Mouse (Mus musculus) liver, postnatal 0 days (tissue): ENCODE measurements around the gene Atp8b5. TPM values are rescaled to one million over a fixed set of nuclear protein-coding genes. Genes with fewer than 3 reads are reported as not detected.

Experiments used
- ATAC-seq: fragments of 200-750 bp; cut with Nextera tagmentation; 2 replicates; pipeline ENCODE4 v1.8.0; 2017; ENCODE audit warnings: mild to moderate bottlenecking, moderate library complexity
- DNase-seq: peaks from one replicate; pipeline ENCODE4 v3.0.0-alpha.2; 2016
- H3K27ac ChIP-seq: fragments of 300-500 bp; sonication (generic); 2 replicates; pipeline ENCODE4 v1.5.1; 2014; ENCODE audit warnings: antibody characterized with exemption, moderate library complexity, mild to moderate bottlenecking, low read depth
- H3K27me3 ChIP-seq: fragments of 300-500 bp; sonication (generic); 2 replicates; pipeline ENCODE4 v1.6.1; 2014; ENCODE audit warnings: low read length, control low read depth, mixed read lengths; ENCODE audit not compliant: insufficient read depth
- H3K36me3 ChIP-seq: fragments of 300-500 bp; sonication (generic); replicated peaks from 2 replicates; pipeline ENCODE4 v1.6.1; 2014; ENCODE audit warnings: mild to moderate bottlenecking, control low read depth, low read length, moderate library complexity, mixed read lengths; ENCODE audit not compliant: insufficient read depth
- H3K4me1 ChIP-seq: fragments of 300-500 bp; sonication (generic); 2 replicates; pipeline ENCODE4 v1.6.1; 2014; ENCODE audit warnings: antibody characterized with exemption, mild to moderate bottlenecking, control low read depth; ENCODE audit not compliant: insufficient read depth
- H3K4me2 ChIP-seq: fragments of 300-500 bp; sonication (generic); 2 replicates; pipeline ENCODE4 v1.6.1; 2014; ENCODE audit warnings: low read depth, mild to moderate bottlenecking, low read length, moderate library complexity, mixed read lengths
- H3K4me3 ChIP-seq: fragments of 300-500 bp; sonication (generic); 2 replicates; pipeline ENCODE4 v1.5.1; 2014; ENCODE audit warnings: low read depth, low read length
- H3K9ac ChIP-seq: fragments of 300-500 bp; sonication (generic); replicated peaks from 2 replicates; pipeline ENCODE4 v1.6.1; 2014; ENCODE audit warnings: mild to moderate bottlenecking, moderate library complexity
- H3K9me3 ChIP-seq: fragments of 300-500 bp; sonication (generic); 2 replicates; pipeline ENCODE4 v1.6.1; 2016; ENCODE audit warnings: mild to moderate bottlenecking, control low read depth, low read length, mixed read lengths
- CTCF ChIP-seq: sonication (generic); IDR thresholded peaks from 2 replicates; pipeline ENCODE4 v1.5.1; 2016; ENCODE audit warnings: antibody characterized with exemption, low read depth
- EP300 ChIP-seq: IDR thresholded peaks from 2 replicates; pipeline ENCODE4 v1.6.1; 2016; ENCODE audit warnings: antibody characterized with exemption, low read depth, mild to moderate bottlenecking
- WGBS: fragments of 180-500 bp; shearing (Covaris S2); extraction: QIAGEN DNeasy Blood & Tissue Kit; methylation state at CpG from one replicate; pipeline ENCODE4 v1.1.7; 2014; ENCODE audit not compliant: insufficient replicate concordance; 5-methylcytosine and 5-hydroxymethylcytosine counted together
- polyA plus RNA-seq: library from polyadenylated mRNA; unstranded; fragments of >200 nt; fragmentation: Nextera tagmentation; extraction: Ambion mirVana; gene quantifications from 2 replicates; pipeline ENCODE4 v1.2.1, GENCODE M21; 2015

Atp8b5 gene
- polyA plus RNA-seq, 1 experiment from 2014 or later, result 0.13 TPM

DNA sequence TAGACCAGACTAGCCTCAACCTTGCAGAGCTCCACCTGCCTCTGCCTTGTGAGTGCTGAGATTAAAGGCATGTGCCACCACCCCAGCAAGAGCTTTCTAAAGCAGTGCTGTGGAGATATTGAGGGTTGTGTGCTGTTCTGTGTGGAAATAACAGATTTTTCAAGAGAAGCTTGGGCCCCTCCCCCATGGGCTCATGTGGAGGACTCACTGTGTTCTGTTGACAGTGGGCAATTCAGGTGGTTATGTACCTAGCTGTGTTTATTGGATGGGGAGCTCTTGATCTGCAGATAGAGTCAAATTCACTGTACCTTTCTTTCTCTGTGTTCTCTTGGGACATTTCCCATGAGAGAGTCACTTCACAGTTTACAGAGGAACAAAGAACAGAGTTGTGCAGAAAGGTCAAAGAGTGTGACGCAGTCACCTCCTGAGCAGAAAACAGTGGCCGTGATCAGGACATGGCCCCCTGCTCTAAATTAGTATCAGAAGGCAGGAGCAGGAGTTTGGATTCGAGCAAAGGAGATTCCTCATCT, 124.6 kb downstream of the Atp8b5 start:
- ATAC-seq (peak; percentile 73), DNase-seq (peak; percentile 61)
- no peaks in the 10 kb centered on the region for H3K36me3 ChIP-seq
- H3K9ac ChIP-seq, result no peak overlapping the region
- peaks cover 33% of the 10 kb centered on the region for H3K4me1 ChIP-seq
- TF ChIP-seq CTCF (no peak), EP300 (no peak)
- H3K9me3 ChIP-seq, result no peaks in the 10 kb centered on the region
- no peak overlapping the region for H3K4me3 ChIP-seq
- no peaks in the 10 kb centered on the region for H3K27me3 ChIP-seq
- H3K27ac ChIP-seq, result peak overlapping the region; percentile 55
- WGBS, result 62% methylated on average over 3 of the region's 3 CpGs
- no peak overlapping the region for H3K4me2 ChIP-seq

DNA sequence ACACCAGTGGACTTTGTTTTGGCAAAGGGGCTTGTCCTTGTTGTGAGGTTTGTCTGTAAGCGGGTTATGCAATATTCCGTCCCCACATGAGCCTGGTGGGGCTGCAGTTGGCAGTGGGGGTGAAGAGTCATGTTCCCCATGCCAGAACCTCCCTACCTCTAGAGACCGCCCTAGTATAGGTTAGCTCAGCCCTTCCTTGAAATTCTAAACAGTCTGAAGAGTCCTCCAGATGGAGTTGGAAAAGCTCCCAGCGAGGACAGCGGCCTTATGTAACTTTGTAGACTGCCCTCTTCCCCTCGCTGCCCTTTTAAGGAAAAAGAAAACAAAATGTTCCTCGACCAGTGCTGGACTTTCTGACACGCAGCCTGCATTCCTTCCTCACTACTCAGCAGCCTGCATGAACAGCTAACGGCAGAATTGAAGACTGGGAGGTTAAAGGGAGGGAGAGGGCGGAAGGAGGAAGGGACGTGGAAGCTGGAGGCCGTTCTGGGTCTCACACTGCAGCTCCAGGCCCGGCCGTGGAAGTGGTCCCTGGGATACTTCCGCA, 127.5 kb downstream of the Atp8b5 start:
- Histone ChIP-seq H3K9ac (peak overlapping the region; percentile 6; the same call in 1 of the 2 replicates), H3K4me2 (0 out of 2 replicates have a peak overlapping the region, but pooled peaks have one; percentile 10)

DNA sequence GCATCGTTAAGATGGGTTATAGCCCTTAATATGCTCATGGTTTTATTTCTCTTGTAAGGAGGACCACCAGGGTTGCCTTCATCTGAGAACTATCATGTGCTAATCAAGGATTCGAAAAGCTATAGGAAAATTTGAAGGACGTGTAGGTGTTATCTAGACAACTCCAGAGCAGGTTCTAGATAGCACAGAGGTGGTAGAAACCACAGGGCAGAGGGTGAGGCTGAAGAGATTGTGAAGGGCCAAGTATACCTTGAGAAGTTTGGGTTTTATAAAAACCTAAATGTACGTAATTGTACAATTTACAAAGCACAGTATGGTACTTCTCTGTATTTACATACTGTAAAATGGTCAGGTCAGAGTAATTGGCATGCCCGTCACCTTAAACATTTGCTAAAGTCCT, 128.2 kb downstream of the Atp8b5 start:
- H3K4me2 ChIP-seq, result 0 out of 2 replicates have a peak overlapping the region, but pooled peaks have one; percentile 10
- WGBS, result 55% methylated on average over 5 of the region's 5 CpGs
- no peak for TF ChIP-seq EP300
- TF ChIP-seq CTCF, result no peak
- DNase-seq, result no peak
- H3K4me3 ChIP-seq, result no peak overlapping the region
- no peaks in the 10 kb centered on the region for H3K36me3 ChIP-seq
- H3K27me3 ChIP-seq, result no peaks in the 10 kb centered on the region
- peaks cover 36% of the 10 kb centered on the region for H3K4me1 ChIP-seq
- ATAC-seq, result no peak
- no peak overlapping the region for H3K9ac ChIP-seq
- peak overlapping the region; percentile 70 for H3K27ac ChIP-seq
- H3K9me3 ChIP-seq, result no peaks in the 10 kb centered on the region

More for the DNA sequence above, 127.5 kb downstream of the Atp8b5 start:
- ATAC-seq, result peak; percentile 72
- TF ChIP-seq EP300 (peak; percentile 81), CTCF (no peak)
- no peaks in the 10 kb centered on the region for H3K27me3 ChIP-seq
- WGBS, result 29% methylated on average over 15 of the region's 15 CpGs
- H3K4me1 ChIP-seq, result peaks cover 36% of the 10 kb centered on the region
- no peak overlapping the region for H3K4me3 ChIP-seq
- H3K27ac ChIP-seq, result peak overlapping the region; percentile 70
- peak; percentile 49 for DNase-seq
- no peaks in the 10 kb centered on the region for H3K9me3 ChIP-seq
- no peaks in the 10 kb centered on the region for H3K36me3 ChIP-seq

DNA sequence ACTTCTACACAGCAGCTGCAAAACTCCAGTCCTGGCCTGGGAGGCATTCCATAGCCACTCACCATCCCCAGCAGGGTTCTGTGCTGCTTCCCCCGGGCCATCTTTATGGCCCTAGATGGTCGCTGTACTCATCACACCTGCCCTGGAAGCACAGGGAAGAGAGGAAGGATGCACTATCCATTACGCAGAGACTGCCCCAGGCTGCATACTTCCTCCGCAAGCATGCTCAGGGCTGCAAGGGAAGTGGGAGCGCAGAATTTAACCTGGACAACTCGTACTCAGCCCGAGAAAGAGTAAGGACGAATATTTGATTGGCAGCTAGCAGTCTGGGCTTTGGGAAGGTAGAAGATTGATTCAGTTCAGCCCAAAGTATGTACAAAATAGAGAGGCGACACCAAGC, 128.9 kb downstream of the Atp8b5 start:
- Histone ChIP-seq H3K4me2 (no peak overlapping the region), H3K36me3 (no peaks in the 10 kb centered on the region), H3K4me3 (no peak overlapping the region), H3K9ac (no peak overlapping the region), H3K9me3 (no peaks in the 10 kb centered on the region), H3K4me1 (peaks cover 34% of the 10 kb centered on the region), H3K27me3 (no peaks in the 10 kb centered on the region), H3K27ac (peak overlapping the region; percentile 70; the same call in 1 of the 2 replicates)
- TF ChIP-seq EP300, result no peak
- no peak for TF ChIP-seq CTCF
- ATAC-seq, result no peak
- 54% methylated on average over 9 of the region's 9 CpGs for WGBS
- no peak for DNase-seq

DNA sequence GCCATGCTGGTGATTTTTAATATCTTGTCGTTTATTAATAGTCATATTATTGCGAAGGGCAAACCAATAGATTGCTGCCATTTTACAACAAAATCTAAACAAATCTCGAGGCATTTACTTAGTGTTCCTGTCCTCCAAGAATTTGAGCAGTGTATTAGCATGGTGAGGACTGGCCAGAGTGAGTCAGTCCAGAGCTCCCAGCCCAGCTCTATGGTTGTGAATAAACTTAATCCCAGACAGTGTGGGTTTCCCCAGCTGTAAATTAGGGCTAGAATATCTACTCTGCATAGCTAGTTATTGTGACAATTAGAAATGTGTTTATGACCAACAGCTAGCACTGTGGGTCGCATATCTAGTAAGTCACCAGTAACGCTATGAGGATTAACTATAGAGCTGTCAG, 129.4 kb downstream of the Atp8b5 start:
- Histone ChIP-seq H3K9ac (no peak overlapping the region), H3K27ac (no peak overlapping the region), H3K36me3 (no peaks in the 10 kb centered on the region), H3K4me2 (no peak overlapping the region), H3K9me3 (no peaks in the 10 kb centered on the region), H3K27me3 (no peaks in the 10 kb centered on the region), H3K4me1 (peaks cover 29% of the 10 kb centered on the region), H3K4me3 (no peak overlapping the region)
- no peak for ATAC-seq
- no peak for DNase-seq
- no peak for TF ChIP-seq EP300
- TF ChIP-seq CTCF, result no peak
- 80% methylated on average over 5 of the region's 5 CpGs for WGBS

DNA sequence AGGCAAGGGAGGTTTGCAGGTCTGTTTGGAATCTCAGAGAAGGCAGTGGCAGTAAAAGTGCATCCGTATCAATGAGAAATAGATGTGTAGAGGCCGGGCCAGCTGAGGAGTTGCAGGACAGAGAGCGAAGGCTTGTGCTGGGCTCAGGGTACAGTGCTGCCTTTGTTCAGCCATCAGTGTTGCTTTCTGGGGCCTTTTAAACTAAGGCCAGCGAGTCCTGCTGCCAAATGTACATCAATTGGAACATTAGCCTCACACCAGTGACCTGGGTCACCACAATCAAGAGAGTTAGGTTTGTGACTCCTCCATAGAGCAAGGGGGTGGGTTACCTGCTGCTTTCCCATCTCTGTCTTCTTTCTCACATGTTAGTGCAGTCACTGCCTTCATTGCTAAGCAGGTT, 131.1 kb downstream of the Atp8b5 start:
- 81% methylated on average over 4 of the region's 4 CpGs for WGBS
- ATAC-seq, result no peak
- H3K4me1 ChIP-seq, result peaks cover 29% of the 10 kb centered on the region
- DNase-seq, result no peak
- no peaks in the 10 kb centered on the region for H3K36me3 ChIP-seq
- H3K9ac ChIP-seq, result no peak overlapping the region
- TF ChIP-seq EP300 (no peak), CTCF (no peak)
- no peaks in the 10 kb centered on the region for H3K9me3 ChIP-seq
- H3K4me3 ChIP-seq, result no peak overlapping the region
- no peaks in the 10 kb centered on the region for H3K27me3 ChIP-seq
- no peak overlapping the region for H3K27ac ChIP-seq
- no peak overlapping the region for H3K4me2 ChIP-seq
